Mouse (Mus musculus): ENCODE measurements around the gene Slc35b3.

Gene Slc35b3

GRCm38 (mm10) chr13:38960063-38961050 is at the start of gene Slc35b3:
TSS of gene Slc35b3 (minus strand) at chr13:38960875.
- DNase-seq = peak; percentile 85

DNA sequence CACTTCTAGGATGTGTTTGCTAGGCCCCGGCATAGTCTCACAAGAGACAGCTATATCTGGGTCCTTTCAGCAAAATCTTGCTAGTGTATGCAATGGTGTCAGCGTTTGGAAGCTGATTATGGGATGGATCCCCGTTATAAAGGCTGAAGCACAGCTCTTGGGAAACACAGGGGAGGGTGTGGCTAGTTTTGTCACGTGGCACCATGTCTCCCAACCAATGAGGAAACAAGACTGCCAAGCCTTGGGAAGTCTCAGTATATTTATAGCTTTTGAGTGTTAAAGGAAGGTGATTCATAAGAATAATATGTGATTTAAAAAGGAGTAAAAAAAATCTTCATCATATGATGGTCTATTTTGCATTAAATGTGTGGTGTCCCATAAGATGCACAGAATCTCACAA is 49.6 kb upstream of the Slc35b3 start:
- no peak for DNase-seq

DNA sequence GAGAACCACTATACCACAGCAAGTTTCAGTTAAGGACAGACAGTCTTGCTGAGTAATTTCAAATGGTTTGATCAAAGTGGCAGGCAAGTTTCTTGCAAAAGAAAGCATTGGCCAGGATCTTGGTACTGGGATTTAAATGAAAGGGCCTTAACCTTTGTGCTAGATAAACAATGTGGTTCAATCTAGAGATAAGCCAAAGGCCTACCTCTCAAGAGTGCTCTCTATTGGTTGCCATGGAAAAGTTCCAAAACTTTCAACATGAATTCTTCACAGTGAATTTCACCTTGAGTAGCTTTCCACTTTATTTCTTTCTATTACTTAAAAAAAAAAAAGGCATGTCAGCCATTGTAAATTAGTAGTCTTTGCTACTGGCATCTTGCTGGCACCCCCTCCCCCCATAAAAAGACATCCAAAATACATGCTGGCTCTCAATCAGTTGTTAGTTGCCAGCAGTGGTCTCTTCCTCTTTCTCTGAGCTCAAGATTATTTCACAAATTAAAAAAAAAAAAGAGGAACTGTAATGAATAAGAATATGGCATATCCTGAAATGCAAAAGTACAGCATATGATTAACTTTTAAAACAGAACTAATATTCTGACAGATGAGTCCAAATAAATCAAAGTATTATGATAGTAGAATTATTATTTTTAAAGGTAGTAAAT is 42.6 kb upstream of the Slc35b3 start:
- no peak for DNase-seq

- no peak for DNase-seq
Observed at GRCm38 (mm10) chr13:39002424-39002823, 41.7 kb upstream of the Slc35b3 start.

- no peak for DNase-seq
Observed at GRCm38 (mm10) chr13:39001434-39001833, 40.8 kb upstream of the Slc35b3 start.

DNA sequence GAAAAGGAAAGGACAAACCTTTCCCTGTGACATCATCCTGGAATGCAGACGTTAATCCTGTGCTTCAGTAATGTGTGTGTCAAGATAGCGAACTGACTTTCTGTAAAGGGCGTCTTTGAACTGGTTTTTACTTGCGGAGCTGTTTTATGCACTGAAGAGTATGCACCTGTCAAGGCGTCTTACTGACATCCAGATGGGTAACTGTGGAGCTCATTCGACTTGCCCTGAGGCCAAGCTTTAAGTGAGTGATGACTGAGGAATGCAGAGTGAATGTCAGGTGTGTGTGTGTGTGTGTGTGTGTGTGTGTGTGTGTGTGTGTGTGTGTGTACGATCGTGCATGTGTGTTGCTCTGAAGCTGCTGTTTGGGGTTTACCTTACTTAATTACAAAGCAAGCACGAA is 38.3 kb upstream of the Slc35b3 start:
- DNase-seq = no peak

DNA sequence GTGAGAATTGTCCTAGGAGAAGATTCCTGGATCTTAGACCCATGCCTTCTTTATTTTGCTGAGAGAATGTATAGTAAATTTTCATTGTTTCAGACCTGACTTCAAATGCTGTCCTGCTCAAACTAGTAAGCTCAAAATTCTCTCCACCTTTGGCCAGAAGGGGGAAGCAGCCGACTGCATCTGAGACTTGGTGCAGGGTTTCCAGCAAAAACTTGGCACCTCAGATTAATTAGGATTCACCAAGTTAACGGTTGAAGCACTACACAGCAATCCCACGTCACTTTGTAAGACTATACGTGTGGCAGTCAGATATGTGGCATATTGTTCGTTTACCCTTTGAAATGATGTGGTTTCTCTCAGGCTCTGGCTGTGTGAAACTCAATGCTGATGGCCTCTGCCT is 31.9 kb upstream of the Slc35b3 start:
- DNase-seq = peak; percentile 59

DNA sequence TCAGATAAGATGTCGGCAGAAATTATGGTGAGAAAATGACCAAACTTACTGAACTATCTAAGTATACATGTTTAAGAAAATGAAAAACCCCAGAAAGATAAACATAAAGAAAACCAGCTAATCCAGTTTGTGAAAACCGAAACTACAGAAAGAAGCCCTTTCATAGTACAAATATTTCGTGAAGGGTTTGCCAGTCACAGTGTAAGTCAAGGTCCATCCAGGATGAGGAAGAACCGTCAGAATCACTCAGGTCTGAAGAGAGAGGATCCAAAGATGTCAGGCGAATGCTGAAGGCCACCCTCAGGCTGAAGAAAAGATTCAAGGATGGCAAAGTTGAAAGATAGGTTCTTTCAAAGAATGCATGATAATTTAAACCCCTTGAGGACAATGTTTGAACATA is 23.1 kb upstream of the Slc35b3 start:
- DNase-seq = no peak

- DNase-seq = no peak
Observed at GRCm38 (mm10) chr13:38980900-38981299, 20.2 kb upstream of the Slc35b3 start.

GRCm38 (mm10) chr13:38976978-38977377 is 16.3 kb upstream of the Slc35b3 start:
- DNase-seq = no peak

DNA sequence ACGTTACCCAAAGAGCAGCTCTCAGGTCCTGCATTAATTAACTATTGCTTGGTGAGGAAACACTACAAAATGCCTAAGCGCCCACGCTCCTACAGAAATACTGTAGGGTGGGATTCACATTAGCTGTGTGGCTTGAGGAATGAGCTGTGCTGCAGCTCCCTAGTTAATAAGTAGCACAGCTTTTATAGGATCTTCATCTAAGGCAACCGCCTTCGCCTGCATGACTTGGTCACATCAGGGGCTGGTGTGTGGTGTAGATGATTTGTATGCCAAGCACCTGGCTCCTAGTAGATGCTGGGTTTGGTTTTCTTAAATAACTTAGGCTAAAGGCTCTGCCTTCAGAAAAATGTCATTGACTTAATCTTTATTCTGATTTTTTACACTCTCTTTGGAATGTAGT is 15.2 kb upstream of the Slc35b3 start:
- DNase-seq = no peak

DNA sequence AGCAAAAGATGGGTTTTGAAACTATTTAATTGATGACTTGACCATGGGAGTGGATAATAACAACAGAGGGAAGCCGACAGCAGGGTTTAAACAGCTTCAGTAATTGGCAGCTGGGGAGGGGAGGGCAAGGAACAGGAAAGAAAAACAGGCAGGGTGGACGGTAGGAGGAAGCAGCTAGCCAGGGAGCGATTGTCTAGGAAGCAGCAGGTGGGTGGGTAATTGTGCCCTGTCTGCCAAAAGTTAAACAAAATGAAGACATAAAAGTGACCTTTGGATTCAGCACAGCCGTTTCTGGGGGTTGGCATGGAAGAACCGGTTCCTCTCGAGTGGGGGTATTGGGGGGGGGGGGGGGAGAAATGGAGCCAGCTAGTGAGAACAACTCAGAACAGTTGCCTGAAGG is 11.9 kb upstream of the Slc35b3 start:
- no peak for DNase-seq

DNA sequence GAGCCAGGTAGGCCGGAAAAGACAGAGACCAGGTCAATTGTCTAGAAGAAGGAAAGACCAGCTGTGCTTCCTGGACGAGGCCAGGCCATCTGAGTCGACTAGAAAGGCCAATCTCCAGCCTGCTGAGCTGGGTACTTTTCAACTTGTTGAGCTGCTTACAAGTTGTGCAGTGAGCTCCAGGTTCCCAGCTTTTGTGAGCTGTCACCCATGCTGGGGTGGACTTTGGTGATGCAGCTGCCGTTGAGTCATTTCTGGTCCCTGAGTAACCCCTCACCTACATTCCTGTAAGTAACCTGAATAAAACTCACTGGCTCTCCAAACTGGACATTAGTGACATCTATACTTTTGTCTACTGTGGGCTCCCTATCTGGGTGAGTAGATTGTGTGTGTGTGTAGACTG is 10.4 kb upstream of the Slc35b3 start:
- no peak for DNase-seq

DNA sequence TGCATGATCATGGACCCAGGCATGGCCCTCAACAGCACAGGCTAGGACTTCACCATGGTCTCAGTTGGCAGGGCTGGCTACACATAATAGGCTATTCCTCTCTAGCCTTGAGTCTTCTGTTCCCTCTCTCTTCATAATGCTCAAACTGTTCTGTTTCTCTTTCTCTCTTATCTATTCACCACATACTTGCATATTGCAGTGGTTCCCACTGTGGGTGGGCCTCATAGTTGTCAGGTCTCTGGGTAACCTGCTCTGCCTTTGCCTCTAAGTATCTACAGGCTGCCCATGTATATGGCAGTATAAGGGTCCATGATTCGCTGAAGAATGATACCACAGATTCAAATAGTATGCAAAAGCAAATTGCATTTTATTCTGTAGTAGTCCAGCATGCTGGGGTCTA is 6.8 kb upstream of the Slc35b3 start:
- DNase-seq = no peak

GRCm38 (mm10) chr13:38966922-38967448 is 6.3 kb upstream of the Slc35b3 start:
- DNase-seq = no peak

- DNase-seq = no peak
Observed at GRCm38 (mm10) chr13:38962771-38963170, 2.1 kb upstream of the Slc35b3 start.

GRCm38 (mm10) chr13:38958037-38958436 is 2.6 kb downstream of the Slc35b3 start:
- DNase-seq = no peak

- DNase-seq = no peak
Observed at GRCm38 (mm10) chr13:38946296-38947012, 14.2 kb downstream of the Slc35b3 start.

DNA sequence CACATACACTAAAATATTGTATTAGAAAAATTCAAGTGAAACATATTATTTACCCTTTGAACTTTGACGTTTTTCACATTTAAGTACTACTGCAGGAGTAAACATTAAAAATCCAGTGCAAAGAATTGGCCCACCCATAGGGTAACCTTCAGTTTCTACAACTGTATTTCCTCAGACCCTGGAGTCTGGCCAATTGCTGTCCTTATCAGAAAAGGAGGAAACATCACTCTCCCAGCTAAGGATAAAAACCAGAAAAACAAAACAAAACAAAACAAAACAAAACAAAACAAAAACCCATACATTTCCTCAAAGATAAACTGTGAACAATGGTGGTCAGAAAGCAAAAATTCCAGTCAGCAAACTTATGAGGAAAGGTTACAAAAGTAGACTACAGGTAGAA is 14.9 kb downstream of the Slc35b3 start:
- DNase-seq = no peak

DNA sequence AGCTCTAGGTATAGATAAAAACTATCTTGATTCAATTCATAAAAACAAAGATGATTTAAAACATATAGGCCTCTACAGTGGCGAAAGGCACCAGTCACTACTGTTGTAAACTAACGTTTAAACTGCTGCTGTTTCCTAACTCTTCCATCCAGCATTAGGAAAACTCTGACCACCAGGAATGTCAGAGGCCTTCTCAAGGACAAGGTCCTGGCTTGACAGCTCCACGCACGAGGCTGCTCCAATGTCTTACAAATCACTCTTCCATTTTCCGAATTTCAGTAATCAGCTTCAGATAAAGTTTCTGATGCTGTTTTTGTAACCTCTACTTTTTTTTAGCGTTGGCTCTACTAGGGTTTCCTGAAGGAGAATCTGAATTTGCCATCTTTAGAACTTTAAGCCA is 15.7 kb downstream of the Slc35b3 start:
- DNase-seq = no peak

DNA sequence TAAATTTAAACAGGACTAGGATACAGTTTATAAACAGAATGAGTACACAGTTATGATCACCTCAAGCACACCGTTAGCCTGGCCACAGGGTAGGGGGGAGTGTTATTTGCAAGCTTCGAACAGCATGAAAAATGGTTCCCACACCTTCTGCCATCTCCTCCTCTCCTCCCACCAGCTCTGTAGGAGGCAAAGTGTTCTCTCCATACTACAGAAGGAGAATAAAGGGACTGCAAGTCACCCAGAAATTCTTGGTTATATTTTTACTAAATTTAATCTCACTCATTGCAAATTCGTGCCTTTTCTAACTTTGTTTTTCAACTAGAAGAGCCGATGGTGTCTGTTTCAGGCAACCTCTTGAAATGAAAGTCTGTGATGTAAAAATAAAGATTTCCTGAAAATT is 18.9 kb downstream of the Slc35b3 start:
- no peak for DNase-seq

DNA sequence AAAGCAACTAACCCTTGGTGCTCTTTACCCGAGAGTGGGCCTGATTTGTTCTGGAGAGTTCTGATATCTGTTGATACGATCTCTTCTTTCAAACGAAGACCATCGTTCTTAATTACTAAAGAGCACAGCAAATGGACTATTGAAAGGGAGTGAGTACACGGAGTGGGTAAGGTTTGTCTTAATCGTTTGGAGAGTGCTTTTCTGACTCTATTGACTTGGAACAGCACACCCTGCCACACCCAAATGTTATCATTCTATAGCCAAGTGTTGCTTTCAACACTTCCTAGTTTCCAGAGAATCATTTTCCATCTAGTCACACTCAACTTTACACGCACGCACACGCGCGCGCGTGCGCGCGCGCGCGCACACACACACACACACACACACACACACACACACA is 19.4 kb downstream of the Slc35b3 start:
- no peak for DNase-seq

DNA sequence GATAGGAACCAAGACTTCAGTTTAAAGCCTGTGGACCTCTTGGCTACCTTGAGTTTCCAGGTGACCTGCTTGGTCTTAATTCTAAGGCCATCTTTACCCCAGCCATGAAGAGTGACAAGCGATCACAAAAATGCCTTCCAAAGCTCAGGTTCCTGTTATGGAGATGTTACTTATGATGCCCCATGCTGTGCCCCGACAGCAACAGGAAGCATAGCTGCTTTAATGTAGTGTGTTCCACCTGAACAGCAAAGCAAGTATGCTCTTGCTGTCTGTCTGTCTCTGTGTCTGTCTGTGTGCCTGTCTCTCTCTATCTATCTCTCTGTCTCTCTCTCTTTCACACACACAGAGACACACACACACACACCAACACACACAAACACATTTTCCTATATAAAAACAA is 22.2 kb downstream of the Slc35b3 start:
- no peak for DNase-seq

Data from right cerebral cortex, postnatal 4 days (tissue).